Mouse (Mus musculus): ENCODE data around the gene Ikzf4. TPM values are rescaled to one million over a fixed set of nuclear protein-coding genes. Genes with fewer than 3 reads are reported as not detected.
"Not testable (repeated sequence)": the region's sequence is repeated elsewhere in the genome, so short reads cannot be mapped to it uniquely, and the experiment has no call there.

The Ikzf4 gene
- polyA plus RNA-seq, 1 experiment from 2014 or later, result 6.8 TPM

DNA sequence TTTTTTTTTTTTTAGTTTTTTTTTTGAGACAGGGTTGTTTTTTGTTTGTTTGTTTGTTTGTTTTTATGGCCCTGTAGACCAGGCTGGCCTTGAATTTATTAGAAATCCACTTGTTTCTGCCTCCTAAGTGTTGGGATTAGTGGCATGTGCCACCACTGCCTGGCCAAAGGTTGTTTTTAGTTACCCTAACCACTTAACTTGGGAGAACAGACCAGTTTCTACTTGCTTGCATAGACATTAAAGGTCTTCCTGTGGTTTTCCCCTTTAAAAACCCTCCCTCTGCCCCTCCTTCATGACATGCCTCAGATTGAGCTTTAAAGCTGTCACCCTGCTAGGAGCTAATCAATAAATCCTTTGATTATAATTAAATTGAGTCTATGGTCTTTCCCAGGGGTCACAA is 25.6 kb downstream of the Ikzf4 start:
- peaks cover 27% of the 10 kb centered on the region for H3K36me3 ChIP-seq (replicated peaks)

DNA sequence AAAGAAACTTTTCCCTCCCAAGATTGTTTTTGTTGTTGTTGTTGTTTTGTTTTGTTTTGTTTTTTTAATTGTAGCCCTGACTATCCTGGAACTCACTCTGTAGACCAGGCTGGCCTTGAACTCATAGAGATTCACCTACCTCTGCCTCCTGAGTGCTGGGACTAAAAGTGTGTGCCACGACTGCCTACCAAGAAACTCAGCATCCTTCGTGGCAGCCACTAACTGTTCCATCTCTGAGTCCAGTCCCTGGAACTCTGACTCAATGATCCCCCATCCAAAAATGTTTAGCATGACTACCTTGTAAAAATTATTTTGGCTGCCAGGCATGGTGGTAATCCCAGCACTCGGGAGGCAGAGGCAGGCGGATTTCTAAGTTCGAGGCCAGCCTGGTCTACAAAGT is 26.6 kb downstream of the Ikzf4 start:
- not testable (repeated sequence) for ATAC-seq (ENCODE audit: low FRiP score); H3K4me1 ChIP-seq; H3K4me2 ChIP-seq; H3K9ac ChIP-seq; H3K27ac ChIP-seq; H3K9me3 ChIP-seq; H3K4me3 ChIP-seq (replicated peaks); H3K27me3 ChIP-seq
- H3K36me3 ChIP-seq (replicated peaks), result peaks cover 16% of the 10 kb centered on the region
- WGBS, result 89% methylated on average over 5 of the region's 5 CpGs

More for the DNA sequence above, 25.6 kb downstream of the Ikzf4 start:
- H3K9ac ChIP-seq, result no peak overlapping the region
- H3K4me3 ChIP-seq (replicated peaks), result no peak overlapping the region
- ATAC-seq (ENCODE audit: low FRiP score), result no peak
- no peaks in the 10 kb centered on the region for H3K9me3 ChIP-seq
- H3K4me1 ChIP-seq, result peaks cover 6% of the 10 kb centered on the region
- no peak overlapping the region for H3K27ac ChIP-seq
- no peak overlapping the region for H3K4me2 ChIP-seq
- H3K27me3 ChIP-seq, result no peaks in the 10 kb centered on the region

- Histone ChIP-seq H3K9me3 (no peaks in the 10 kb centered on the region), H3K27ac (no peak overlapping the region), H3K9ac (no peak overlapping the region), H3K4me3 (replicated peaks) (no peak overlapping the region), H3K27me3 (no peaks in the 10 kb centered on the region), H3K4me2 (no peak overlapping the region), H3K4me1 (no peaks in the 10 kb centered on the region), H3K36me3 (replicated peaks) (peaks cover 11% of the 10 kb centered on the region)
- 86% methylated on average over 1 of the region's 1 CpGs for WGBS
- ATAC-seq (ENCODE audit: low FRiP score), result no peak
These were observed 27.2 kb downstream of the Ikzf4 start for GRCm38 (mm10) chr10:128618570-128618969.

DNA sequence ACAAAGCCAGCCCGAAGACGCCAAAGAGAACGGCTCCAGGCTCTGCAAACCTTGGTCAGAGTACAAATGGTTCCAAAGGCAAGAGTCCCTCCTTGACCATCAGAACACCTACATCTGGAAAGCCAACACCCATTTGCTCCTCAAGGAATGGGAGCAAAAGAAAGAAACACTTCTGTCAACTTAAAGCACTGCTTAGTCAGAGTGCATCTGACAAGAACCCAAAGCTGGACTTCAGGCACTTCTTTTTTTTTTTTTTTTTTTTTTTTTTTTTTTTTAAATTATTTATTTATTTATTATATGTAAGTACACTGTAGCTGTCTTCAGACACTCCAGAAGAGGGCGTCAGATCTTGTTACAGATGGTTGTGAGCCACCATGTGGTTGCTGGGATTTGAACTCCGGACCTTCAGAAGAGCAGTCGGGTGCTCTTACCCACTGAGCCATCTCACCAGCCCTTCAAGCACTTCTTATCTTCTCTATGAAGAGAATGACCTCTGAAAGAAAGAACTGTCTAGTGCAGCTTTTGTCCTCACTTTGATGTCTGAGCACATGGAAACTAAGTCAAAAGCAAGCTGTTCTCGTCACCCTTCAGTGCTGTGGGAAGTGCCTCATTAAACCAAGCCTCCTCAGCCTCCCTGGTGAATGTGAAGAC is 29.9 kb downstream of the Ikzf4 start:
- 87% methylated on average over 6 of the region's 7 CpGs for WGBS
- H3K27me3 ChIP-seq; H3K27ac ChIP-seq; H3K9ac ChIP-seq; H3K4me1 ChIP-seq; H3K9me3 ChIP-seq; H3K4me3 ChIP-seq (replicated peaks); ATAC-seq (ENCODE audit: low FRiP score); H3K4me2 ChIP-seq; H3K36me3 ChIP-seq (replicated peaks): not testable (repeated sequence)

- Histone ChIP-seq H3K4me2 (no peak overlapping the region), H3K4me3 (replicated peaks) (no peak overlapping the region), H3K36me3 (replicated peaks) (no peaks in the 10 kb centered on the region), H3K4me1 (no peaks in the 10 kb centered on the region), H3K9me3 (no peaks in the 10 kb centered on the region), H3K9ac (no peak overlapping the region), H3K27me3 (no peaks in the 10 kb centered on the region), H3K27ac (no peak overlapping the region)
- ATAC-seq (ENCODE audit: low FRiP score), result no peak
- 57% methylated on average over 3 of the region's 3 CpGs for WGBS
These were observed 30.9 kb downstream of the Ikzf4 start for GRCm38 (mm10) chr10:128614934-128615333.

- H3K27ac ChIP-seq; H3K4me2 ChIP-seq; H3K4me3 ChIP-seq (replicated peaks); H3K9me3 ChIP-seq; H3K27me3 ChIP-seq; H3K9ac ChIP-seq; ATAC-seq (ENCODE audit: low FRiP score); H3K36me3 ChIP-seq (replicated peaks); H3K4me1 ChIP-seq: not testable (repeated sequence)
- 66% methylated on average over 4 of the region's 4 CpGs for WGBS
These were observed 32.0 kb downstream of the Ikzf4 start for GRCm38 (mm10) chr10:128613820-128614219.

DNA sequence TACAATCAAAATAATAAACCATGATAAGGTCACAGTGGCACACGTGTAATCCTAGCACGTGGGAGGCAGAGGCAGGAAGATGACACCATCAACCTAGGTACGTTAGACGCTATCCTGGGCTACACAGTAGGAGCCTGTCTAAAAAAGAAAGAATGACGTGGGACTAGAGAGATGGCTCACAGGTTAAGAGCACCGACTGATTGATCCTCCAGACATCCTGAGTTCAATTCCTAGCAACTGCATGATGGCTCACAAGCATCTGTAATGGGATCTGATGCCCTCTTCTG is 32.7 kb downstream of the Ikzf4 start:
- 43% methylated on average over 6 of the region's 6 CpGs for WGBS
- Histone ChIP-seq H3K27ac (no peak overlapping the region), H3K4me1 (no peaks in the 10 kb centered on the region), H3K9ac (no peak overlapping the region), H3K9me3 (no peaks in the 10 kb centered on the region), H3K4me3 (replicated peaks) (no peak overlapping the region), H3K4me2 (peak overlapping the region; percentile 38), H3K36me3 (replicated peaks) (no peaks in the 10 kb centered on the region), H3K27me3 (no peaks in the 10 kb centered on the region)
- no peak for ATAC-seq (ENCODE audit: low FRiP score)

- H3K36me3 ChIP-seq (replicated peaks), result no peaks in the 10 kb centered on the region
- WGBS, result 16% methylated on average over 16 of the region's 16 CpGs
These were observed 33.2 kb downstream of the Ikzf4 start for GRCm38 (mm10) chr10:128612433-128613153.

DNA sequence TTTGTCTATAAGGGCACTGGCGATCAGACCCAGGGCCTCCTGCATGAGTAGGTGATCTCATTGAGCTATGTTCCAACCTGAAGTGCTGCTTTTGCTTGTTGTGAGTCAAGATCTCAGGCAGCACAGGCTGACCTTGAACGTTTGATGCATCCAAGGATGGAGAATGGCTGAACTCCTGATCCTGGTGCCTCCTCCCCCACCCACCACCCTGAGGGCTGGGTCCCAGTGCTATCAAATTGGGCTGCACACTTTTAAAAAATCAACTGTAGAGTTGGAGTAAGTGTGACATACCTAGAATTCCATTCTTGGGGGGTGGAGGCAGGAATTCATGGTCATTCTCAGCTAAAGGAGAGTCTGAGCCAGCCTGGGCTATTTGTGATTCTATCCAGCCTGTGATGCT is 39.3 kb downstream of the Ikzf4 start:
- H3K9me3 ChIP-seq, result no peaks in the 10 kb centered on the region
- 39% methylated on average over 2 of the region's 2 CpGs for WGBS

More at GRCm38 (mm10) chr10:128612433-128613153, 33.2 kb downstream of the Ikzf4 start:
- H3K4me3 ChIP-seq (replicated peaks), result no peak overlapping the region
- no peaks in the 10 kb centered on the region for H3K4me1 ChIP-seq
- H3K27me3 ChIP-seq, result no peaks in the 10 kb centered on the region
- no peak overlapping the region for H3K9ac ChIP-seq
- H3K9me3 ChIP-seq, result no peaks in the 10 kb centered on the region
- peak overlapping the region; percentile 38 for H3K4me2 ChIP-seq
- no peak overlapping the region for H3K27ac ChIP-seq
- no peak for ATAC-seq (ENCODE audit: low FRiP score)

GRCm38 (mm10) chr10:128602470-128603128 is 43.2 kb downstream of the Ikzf4 start:
- 92% methylated on average over 4 of the region's 4 CpGs for WGBS

More for the DNA sequence above, 39.3 kb downstream of the Ikzf4 start:
- no peak overlapping the region for H3K9ac ChIP-seq
- ATAC-seq (ENCODE audit: low FRiP score), result no peak
- H3K27ac ChIP-seq, result no peak overlapping the region
- H3K4me1 ChIP-seq, result no peaks in the 10 kb centered on the region
- H3K36me3 ChIP-seq (replicated peaks), result no peaks in the 10 kb centered on the region
- H3K27me3 ChIP-seq, result no peaks in the 10 kb centered on the region
- no peak overlapping the region for H3K4me3 ChIP-seq (replicated peaks)
- H3K4me2 ChIP-seq, result no peak overlapping the region

GRCm38 (mm10) chr10:128601499-128601898 is 44.3 kb downstream of the Ikzf4 start:
- Histone ChIP-seq H3K27ac (no peak overlapping the region), H3K4me2 (no peak overlapping the region), H3K9ac (no peak overlapping the region), H3K9me3 (no peaks in the 10 kb centered on the region), H3K4me1 (no peaks in the 10 kb centered on the region), H3K27me3 (no peaks in the 10 kb centered on the region), H3K4me3 (replicated peaks) (no peak overlapping the region), H3K36me3 (replicated peaks) (no peaks in the 10 kb centered on the region)
- ATAC-seq (ENCODE audit: low FRiP score), result no peak
- WGBS, result 78% methylated on average over 1 of the region's 1 CpGs

More at GRCm38 (mm10) chr10:128602470-128603128, 43.2 kb downstream of the Ikzf4 start:
- no peak for ATAC-seq (ENCODE audit: low FRiP score)
- Histone ChIP-seq H3K4me1 (no peaks in the 10 kb centered on the region), H3K27ac (no peak overlapping the region), H3K4me3 (replicated peaks) (no peak overlapping the region), H3K27me3 (no peaks in the 10 kb centered on the region), H3K4me2 (no peak overlapping the region), H3K36me3 (replicated peaks) (no peaks in the 10 kb centered on the region), H3K9me3 (no peaks in the 10 kb centered on the region), H3K9ac (no peak overlapping the region)

GRCm38 (mm10) chr10:128598476-128598875 is 47.3 kb downstream of the Ikzf4 start:
- ATAC-seq (ENCODE audit: low FRiP score), result no peak
- WGBS, result 77% methylated on average over 2 of the region's 2 CpGs
- Histone ChIP-seq H3K9ac (no peak overlapping the region), H3K27me3 (peaks cover 9% of the 10 kb centered on the region), H3K36me3 (replicated peaks) (no peaks in the 10 kb centered on the region), H3K4me2 (no peak overlapping the region), H3K9me3 (no peaks in the 10 kb centered on the region), H3K4me1 (no peaks in the 10 kb centered on the region), H3K4me3 (replicated peaks) (no peak overlapping the region), H3K27ac (no peak overlapping the region)

DNA sequence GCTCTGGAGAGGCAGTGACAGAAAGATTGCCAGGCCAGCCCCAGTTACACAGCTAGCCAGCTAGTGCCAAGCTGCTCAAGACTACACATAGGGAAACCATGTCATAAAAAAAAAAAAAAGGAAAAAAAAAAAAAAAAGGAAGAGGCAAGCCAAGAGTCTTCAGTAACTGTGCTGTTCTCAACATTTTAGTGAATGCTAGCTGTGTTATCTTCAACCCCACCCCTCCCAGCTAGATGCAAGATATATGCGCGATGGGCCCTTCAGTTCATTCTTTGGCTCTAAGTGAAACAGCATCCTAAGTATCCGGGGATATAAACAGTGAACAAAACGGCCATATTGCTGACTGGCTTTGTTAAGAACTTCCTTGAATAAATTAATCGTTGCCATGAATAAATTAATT is 53.0 kb downstream of the Ikzf4 start:
- no peak overlapping the region for H3K9ac ChIP-seq
- 78% methylated on average over 5 of the region's 5 CpGs for whole genome bisulfite sequencing
- no peaks in the 10 kb centered on the region for H3K36me3 ChIP-seq (replicated peaks)
- peaks cover 17% of the 10 kb centered on the region for H3K4me1 ChIP-seq
- ATAC-seq (ENCODE audit: low FRiP score), result no peak
- no peaks in the 10 kb centered on the region for H3K9me3 ChIP-seq
- H3K4me2 ChIP-seq, result no peak overlapping the region
- no peak overlapping the region for H3K4me3 ChIP-seq (replicated peaks)
- peaks cover 35% of the 10 kb centered on the region for H3K27me3 ChIP-seq
- no peak overlapping the region for H3K27ac ChIP-seq

Data from forebrain, embryonic 12.5 days (tissue).